Comparison of ENCODE assay signal across 20 mouse cellular contexts in the genomic region with DNA sequence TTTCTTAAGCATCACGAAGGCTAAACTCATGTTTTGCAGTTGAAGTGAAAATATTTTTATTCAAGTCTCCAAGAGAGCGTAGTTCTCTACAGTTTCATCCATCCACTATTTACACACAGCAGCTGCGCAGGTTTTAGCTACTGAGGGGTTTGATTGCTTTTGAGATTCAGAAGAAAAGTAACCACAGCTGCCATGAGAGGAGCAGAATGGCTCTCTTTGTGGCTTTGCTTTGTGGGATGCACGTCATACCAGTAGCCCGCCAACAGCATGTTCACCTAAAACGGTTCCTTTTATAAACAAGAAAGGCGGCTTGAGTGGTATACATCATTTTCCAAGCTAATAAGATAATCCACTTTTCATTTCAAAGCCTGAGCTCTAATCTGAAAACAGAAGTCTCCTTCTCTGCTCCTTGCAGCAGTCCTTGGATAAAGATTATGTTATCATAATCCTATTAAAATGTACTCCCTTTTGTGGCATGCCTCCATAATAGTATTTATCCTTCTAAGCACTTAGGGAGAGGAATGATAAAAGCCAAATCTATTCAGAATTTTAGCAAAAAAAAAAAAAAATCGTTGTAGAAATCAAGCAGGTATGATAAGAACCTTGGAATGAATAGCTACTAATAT. TPM values are rescaled to one million over a fixed set of nuclear protein-coding genes. Genes with fewer than 3 reads are reported as not detected.
DNase-seq lines count a peak whose midpoint lies in the region; ATAC-seq and TF ChIP-seq lines count a peak whose summit lies in the region.
"Had no signal": no experiment of that assay in that cellular context is flagged by ENCODE, and none has a peak within 500 bp of the region (broad histone marks: within the 10 kb centered on the region; RNA-seq: fewer than 3 reads in every experiment).

No protein-coding gene starts in this region.

- no peak overlapping the region for H3K27ac ChIP-seq in thymus, adult 2 months (ENCODE audit: control insufficient read depth, insufficient read depth, low read length)
- H3K27ac ChIP-seq in forebrain, embryonic 12.5 days: no peak overlapping the region
- peak overlapping the region; percentile 46 for H3K27ac ChIP-seq in midbrain, embryonic 12.5 days (replicated peaks)
- H3K27ac ChIP-seq: stomach, postnatal 0 days had no signal

- no peak overlapping the region for H3K4me3 ChIP-seq in thymus, adult 2 months (ENCODE audit: control insufficient read depth, insufficient read depth, low read length)
- no peak overlapping the region for H3K4me3 ChIP-seq in forebrain, embryonic 12.5 days (replicated peaks)
- H3K4me3 ChIP-seq in midbrain, embryonic 12.5 days: no peak overlapping the region

- no peaks in the 10 kb centered on the region for H3K4me1 ChIP-seq in thymus, adult 2 months (replicated peaks; ENCODE audit: control insufficient read depth, insufficient read depth, low read length)
- peaks cover 8% of the 10 kb centered on the region for H3K4me1 ChIP-seq in forebrain, embryonic 12.5 days
- peaks cover 9% of the 10 kb centered on the region for H3K4me1 ChIP-seq in midbrain, embryonic 12.5 days

- H3K4me2 ChIP-seq in forebrain, embryonic 12.5 days: no peak overlapping the region
- no peak overlapping the region for H3K4me2 ChIP-seq in midbrain, embryonic 12.5 days (replicated peaks)
- H3K4me2 ChIP-seq: heart, embryonic 11.5 days had no signal

- 81% methylated on average over 8 of the region's 8 CpGs for WGBS in thymus, adult 2 months
- 38% methylated on average over 8 of the region's 8 CpGs for WGBS in forebrain, embryonic 12.5 days
- 25% methylated on average over 8 of the region's 8 CpGs for WGBS in midbrain, embryonic 12.5 days

- 0 out of 2 replicates have a peak, but pooled peaks have one; percentile 23 for ATAC-seq in forebrain, embryonic 12.5 days (ENCODE audit: low FRiP score)
- ATAC-seq in midbrain, embryonic 12.5 days (ENCODE audit: low FRiP score, low read depth): peak; percentile 86
- ATAC-seq in CD4-positive, CD25-positive, alpha-beta regulatory T cell, adult 4 months: no peak

- H3K36me3 ChIP-seq in thymus, adult 2 months (ENCODE audit: control insufficient read depth, insufficient read depth, low read length): no peaks in the 10 kb centered on the region
- H3K36me3 ChIP-seq in forebrain, embryonic 12.5 days (replicated peaks): no peaks in the 10 kb centered on the region
- no peaks in the 10 kb centered on the region for H3K36me3 ChIP-seq in midbrain, embryonic 12.5 days

- no peak overlapping the region for H3K9ac ChIP-seq in forebrain, embryonic 12.5 days
- H3K9ac ChIP-seq in midbrain, embryonic 12.5 days (replicated peaks): no peak overlapping the region

- no peaks in the 10 kb centered on the region for H3K27me3 ChIP-seq in thymus, adult 2 months (ENCODE audit: control insufficient read depth, insufficient read depth, low read length)
- H3K27me3 ChIP-seq in forebrain, embryonic 12.5 days: 0 out of 2 replicates have a peak, but pooled peaks cover 5% of the 10 kb centered on the region
- H3K27me3 ChIP-seq in midbrain, embryonic 12.5 days: peaks cover 16% of the 10 kb centered on the region

- TF ChIP-seq POLR2A in thymus, adult 2 months (IDR thresholded peaks at IDR 0.05; ENCODE audit: control insufficient read depth, extremely low read depth, insufficient read depth, low read length, poor library complexity): no peak

- no peak for TF ChIP-seq CTCF in thymus, adult 2 months (IDR thresholded peaks at IDR 0.05; ENCODE audit: borderline replicate concordance, control insufficient read depth, extremely low read depth, insufficient read depth, low read length, poor library complexity)

- DNase-seq in thymus, postnatal 10 days (ENCODE audit: low spot score in 2 of 2): peak; percentile 22 to 35
- no peak for DNase-seq in thymus, adult 2 months
- peak; percentile 24 for DNase-seq in retina, postnatal 7 days (ENCODE audit: low read depth, low spot score)
- DNase-seq in gastrocnemius, adult 18-20 months (ENCODE audit: low spot score): no peak
- DNase-seq: adrenal gland, postnatal 14 days; cerebellum, postnatal 14 days; gastrocnemius, postnatal 36 days; kidney, adult 9 months; lung, postnatal 36 days; right cerebral cortex, adult 18-20 months had no signal

- H3K9me3 ChIP-seq in forebrain, embryonic 12.5 days: no peaks in the 10 kb centered on the region
- H3K9me3 ChIP-seq in midbrain, embryonic 12.5 days: no peaks in the 10 kb centered on the region

RNA-seq across cellular contexts. Expression of a gene that starts 26.7 kb away (rescaled TPM):
- not detected in 2 replicates for polyA plus RNA-seq in thymus, adult 2 months (2012; rRNA removed)
- polyA plus RNA-seq in forebrain, embryonic 12.5 days (2016; fragmentation: Nextera tagmentation; extraction: Ambion mirVana): 1.4 and 2.5 TPM in 2 replicates
- 2.9 and 6.1 TPM in 2 replicates for polyA plus RNA-seq in midbrain, embryonic 12.5 days (2016; fragmentation: Nextera tagmentation; extraction: Ambion mirVana)
- not detected for polyA plus RNA-seq in CD4-positive, CD25-positive, alpha-beta regulatory T cell, adult 4 months (2017; shearing (Covaris generic))
- not detected for total RNA-seq in gastrocnemius, adult 18-20 months (2021)
- total RNA-seq: adrenal gland, postnatal 14 days; gastrocnemius, postnatal 36 days; monocyte, adult 5-6 weeks had no signal
- polyA plus RNA-seq: liver, embryonic 16.5 days; spleen, adult 2 months had no signal

RNA-seq across cellular contexts. Expression of a gene that starts 26.7 kb away (rescaled TPM):
- polyA plus RNA-seq in thymus, adult 2 months (2012; rRNA removed): 0.05 TPM in 1 of 2 replicates, not detected in the other
- polyA plus RNA-seq in forebrain, embryonic 12.5 days (2016; fragmentation: Nextera tagmentation; extraction: Ambion mirVana): 0.51 and 0.63 TPM in 2 replicates
- polyA plus RNA-seq in midbrain, embryonic 12.5 days (2016; fragmentation: Nextera tagmentation; extraction: Ambion mirVana): 0.97 and 2.0 TPM in 2 replicates
- polyA plus RNA-seq in CD4-positive, CD25-positive, alpha-beta regulatory T cell, adult 4 months (2017; shearing (Covaris generic)): not detected
- not detected for total RNA-seq in gastrocnemius, adult 18-20 months (2021)
- total RNA-seq: adrenal gland, postnatal 14 days; gastrocnemius, postnatal 36 days; heart, postnatal 25 days; monocyte, adult 5-6 weeks had no signal
- polyA plus RNA-seq: heart, embryonic 11.5 days; limb, embryonic 14.5 days; liver, embryonic 16.5 days; spleen, adult 2 months; stomach, postnatal 0 days had no signal

Comparison
In these comparisons a context has a peak if more than half of its experiments do, and no peak if none do; other contexts are left out.
1. DNase-seq: peak in thymus, postnatal 10 days (2 of 2) and retina, postnatal 7 days (single experiment); none in thymus, adult 2 months (single experiment) and gastrocnemius, adult 18-20 months (single experiment).